Mouse (Mus musculus): ENCODE data around the gene Rasgrf1. TPM values are rescaled to one million over a fixed set of nuclear protein-coding genes. Genes with fewer than 3 reads are reported as not detected.

The Rasgrf1 gene
- polyA plus RNA-seq, 1 experiment from 2014 or later, result 0.02 TPM

GRCm38 (mm10) chr9:90069485-90069884, 159.8 kb downstream of the Rasgrf1 start:
- no peak for ATAC-seq (ENCODE audit: low read depth)
- Histone ChIP-seq H3K27ac (ENCODE audit: low read length) (no peak overlapping the region), H3K4me3 (ENCODE audit: low read depth, low read length) (no peak overlapping the region), H3K9me3 (replicated peaks; ENCODE audit: control insufficient read depth, low read length) (no peaks in the 10 kb centered on the region), H3K27me3 (ENCODE audit: control insufficient read depth, insufficient read depth, low read depth, low read length) (no peaks in the 10 kb centered on the region), H3K4me1 (ENCODE audit: control insufficient read depth, low read depth, low read length) (no peaks in the 10 kb centered on the region), H3K9ac (ENCODE audit: low read depth, low read length) (no peak overlapping the region), H3K36me3 (ENCODE audit: control insufficient read depth, insufficient read depth) (no peaks in the 10 kb centered on the region), H3K4me2 (ENCODE audit: low read depth, low read length) (no peak overlapping the region)
- WGBS (ENCODE audit: insufficient replicate concordance), result 48% methylated on average over 7 of the region's 7 CpGs

GRCm38 (mm10) chr9:90070174-90070573, 160.5 kb downstream of the Rasgrf1 start:
- Histone ChIP-seq H3K27ac (ENCODE audit: low read length) (no peak overlapping the region), H3K9me3 (replicated peaks; ENCODE audit: control insufficient read depth, low read length) (no peaks in the 10 kb centered on the region), H3K9ac (ENCODE audit: low read depth, low read length) (no peak overlapping the region), H3K4me1 (ENCODE audit: control insufficient read depth, low read depth, low read length) (no peaks in the 10 kb centered on the region), H3K36me3 (ENCODE audit: control insufficient read depth, insufficient read depth) (no peaks in the 10 kb centered on the region), H3K27me3 (ENCODE audit: control insufficient read depth, insufficient read depth, low read depth, low read length) (no peaks in the 10 kb centered on the region), H3K4me3 (ENCODE audit: low read depth, low read length) (no peak overlapping the region), H3K4me2 (ENCODE audit: low read depth, low read length) (no peak overlapping the region)
- no peak for ATAC-seq (ENCODE audit: low read depth)
- WGBS (ENCODE audit: insufficient replicate concordance), result 66% methylated on average over 7 of the region's 7 CpGs

GRCm38 (mm10) chr9:90075336-90075735, 165.6 kb downstream of the Rasgrf1 start:
- H3K9me3 ChIP-seq (replicated peaks; ENCODE audit: control insufficient read depth, low read length), result no peaks in the 10 kb centered on the region
- no peak overlapping the region for H3K9ac ChIP-seq (ENCODE audit: low read depth, low read length)
- 14% methylated on average over 4 of the region's 4 CpGs for WGBS (ENCODE audit: insufficient replicate concordance)
- no peak overlapping the region for H3K27ac ChIP-seq (ENCODE audit: low read length)
- H3K4me1 ChIP-seq (ENCODE audit: control insufficient read depth, low read depth, low read length), result no peaks in the 10 kb centered on the region
- no peak for ATAC-seq (ENCODE audit: low read depth)
- H3K36me3 ChIP-seq (ENCODE audit: control insufficient read depth, insufficient read depth), result no peaks in the 10 kb centered on the region
- H3K4me2 ChIP-seq (ENCODE audit: low read depth, low read length), result no peak overlapping the region
- no peaks in the 10 kb centered on the region for H3K27me3 ChIP-seq (ENCODE audit: control insufficient read depth, insufficient read depth, low read depth, low read length)
- no peak overlapping the region for H3K4me3 ChIP-seq (ENCODE audit: low read depth, low read length)

GRCm38 (mm10) chr9:90076131-90076530, 166.4 kb downstream of the Rasgrf1 start:
- Histone ChIP-seq H3K27me3 (ENCODE audit: control insufficient read depth, insufficient read depth, low read depth, low read length) (no peaks in the 10 kb centered on the region), H3K4me3 (ENCODE audit: low read depth, low read length) (no peak overlapping the region), H3K4me1 (ENCODE audit: control insufficient read depth, low read depth, low read length) (no peaks in the 10 kb centered on the region), H3K4me2 (ENCODE audit: low read depth, low read length) (no peak overlapping the region), H3K36me3 (ENCODE audit: control insufficient read depth, insufficient read depth) (no peaks in the 10 kb centered on the region), H3K9me3 (replicated peaks; ENCODE audit: control insufficient read depth, low read length) (no peaks in the 10 kb centered on the region), H3K9ac (ENCODE audit: low read depth, low read length) (no peak overlapping the region), H3K27ac (ENCODE audit: low read length) (no peak overlapping the region)
- no peak for ATAC-seq (ENCODE audit: low read depth)
- 63% methylated on average over 5 of the region's 5 CpGs for WGBS (ENCODE audit: insufficient replicate concordance)

Other genes starting within 250 kb of the Rasgrf1 start
- gene Tmed3, start 204.8 kb upstream of the Rasgrf1 start, polyA plus RNA-seq (2015; fragmentation: Nextera tagmentation; extraction: Ambion mirVana), result 37.7 and 42.7 TPM in 2 replicates
- not detected in 2 replicates for gene Ankrd34c, start 171.4 kb upstream of the Rasgrf1 start, polyA plus RNA-seq (2015; fragmentation: Nextera tagmentation; extraction: Ambion mirVana)
- 153 and 170 TPM in 2 replicates for gene Ctsh, start 144.2 kb downstream of the Rasgrf1 start, polyA plus RNA-seq (2015; fragmentation: Nextera tagmentation; extraction: Ambion mirVana)
- gene Morf4l1, start 204.9 kb downstream of the Rasgrf1 start, polyA plus RNA-seq (2015; fragmentation: Nextera tagmentation; extraction: Ambion mirVana), result 103 and 110 TPM in 2 replicates